Mouse (Mus musculus) stomach, postnatal 0 days (tissue): ENCODE data around the gene Nthl1. TPM values are rescaled to one million over a fixed set of nuclear protein-coding genes. Genes with fewer than 3 reads are reported as not detected.
A peak's percentile ranks its signal among the peaks of the same experiment; 100 is the strongest.

Experiments used
- ATAC-seq: fragments of 200-750 bp; cut with Nextera tagmentation; 2 replicates; pipeline ENCODE4 v1.8.0; 2017; ENCODE audit not compliant: low FRiP score, low TSS enrichment
- DNase-seq: peaks from one replicate; pipeline ENCODE4 v3.0.0-alpha.2; 2016; ENCODE audit warnings: low spot score
- H3K27ac ChIP-seq: fragments of 300-500 bp; sonication (generic); replicated peaks from 2 replicates; pipeline ENCODE4 v1.5.1; 2014; ENCODE audit warnings: mild to moderate bottlenecking, control low read depth
- H3K27me3 ChIP-seq: fragments of 300-500 bp; sonication (generic); 2 replicates; pipeline ENCODE4 v1.6.1; 2014; ENCODE audit warnings: low read length; ENCODE audit not compliant: control insufficient read depth, insufficient read depth
- H3K36me3 ChIP-seq: fragments of 300-500 bp; sonication (generic); 2 replicates; pipeline ENCODE4 v1.6.1; 2014; ENCODE audit warnings: low read length, mixed read lengths; ENCODE audit not compliant: control insufficient read depth, insufficient read depth
- H3K4me1 ChIP-seq: fragments of 300-500 bp; sonication (generic); replicated peaks from 2 replicates; pipeline ENCODE4 v1.6.1; 2014; ENCODE audit warnings: antibody characterized with exemption; ENCODE audit not compliant: control insufficient read depth, insufficient read depth
- H3K4me2 ChIP-seq: fragments of 300-500 bp; sonication (generic); replicated peaks from 2 replicates; pipeline ENCODE4 v1.6.1; 2014; ENCODE audit warnings: low read depth, mild to moderate bottlenecking, control low read depth, moderate library complexity
- H3K4me3 ChIP-seq: fragments of 300-500 bp; sonication (generic); 2 replicates; pipeline ENCODE4 v1.5.1; 2014; ENCODE audit warnings: low read depth, low read length, control low read depth
- H3K9ac ChIP-seq: fragments of 300-500 bp; sonication (generic); 2 replicates; pipeline ENCODE4 v1.6.1; 2014; ENCODE audit warnings: mild to moderate bottlenecking, low read length, control low read depth, mixed read lengths
- H3K9me3 ChIP-seq: fragments of 300-500 bp; sonication (generic); 2 replicates; pipeline ENCODE4 v1.6.1; 2016; ENCODE audit warnings: low read length; ENCODE audit not compliant: control insufficient read depth
- CTCF ChIP-seq: IDR thresholded peaks from 2 replicates; pipeline ENCODE4 v1.5.1; 2016; ENCODE audit warnings: antibody characterized with exemption, low read depth, mild to moderate bottlenecking, moderate library complexity
- EP300 ChIP-seq: optimal IDR thresholded peaks from 2 replicates; pipeline ENCODE3; 2016; ENCODE audit warnings: antibody characterized with exemption
- WGBS: fragments of 180-500 bp; shearing (Covaris S2); extraction: QIAGEN DNeasy Blood & Tissue Kit; methylation state at CpG from one replicate; pipeline ENCODE4 v1.1.7; 2014; 5-methylcytosine and 5-hydroxymethylcytosine counted together
- polyA plus RNA-seq: library from polyadenylated mRNA; unstranded; fragments of >200 nt; fragmentation: Nextera tagmentation; extraction: Ambion mirVana; gene quantifications from 2 replicates; pipeline ENCODE4 v1.2.1, GENCODE M21; 2015

Nthl1 gene
- polyA plus RNA-seq, 1 experiment from 2014 or later, result 8.0 TPM

GRCm38 (mm10) chr17:24644875-24645721 is 12.6 kb downstream of the Nthl1 start:
- TF ChIP-seq EP300 (no peak), CTCF (no peak)
- Histone ChIP-seq H3K27me3 (no peaks in the 10 kb centered on the region), H3K4me1 (no peaks in the 10 kb centered on the region; the same call in 1 of the 2 replicates), H3K4me3 (no peak overlapping the region), H3K36me3 (no peaks in the 10 kb centered on the region), H3K9ac (0 out of 2 replicates have a peak overlapping the region, but pooled peaks have one; percentile 5), H3K27ac (peak overlapping the region; percentile 84), H3K9me3 (no peaks in the 10 kb centered on the region), H3K4me2 (peak overlapping the region; percentile 12; the same call in 1 of the 2 replicates)
- DNase-seq (no peak), ATAC-seq (peak; percentile 41)
- WGBS, result 52% methylated on average over 7 of the region's 9 CpGs

- no peaks in the 10 kb centered on the region; the same call in 1 of the 2 replicates for H3K4me1 ChIP-seq
These were observed 13.4 kb downstream of the Nthl1 start for GRCm38 (mm10) chr17:24645916-24646315.

GRCm38 (mm10) chr17:24646381-24646780 is 13.9 kb downstream of the Nthl1 start:
- Histone ChIP-seq H3K4me1 (no peaks in the 10 kb centered on the region; the same call in 1 of the 2 replicates), H3K27ac (0 out of 2 replicates have a peak overlapping the region, but pooled peaks have one; percentile 84)

More at GRCm38 (mm10) chr17:24645916-24646315, 13.4 kb downstream of the Nthl1 start:
- Histone ChIP-seq H3K36me3 (no peaks in the 10 kb centered on the region), H3K4me2 (no peak overlapping the region), H3K4me3 (no peak overlapping the region), H3K27me3 (no peaks in the 10 kb centered on the region), H3K27ac (peak overlapping the region; percentile 84; the same call in 1 of the 2 replicates), H3K9me3 (no peaks in the 10 kb centered on the region), H3K9ac (no peak overlapping the region)
- ATAC-seq (no peak), DNase-seq (no peak)
- TF ChIP-seq EP300, result no peak
- TF ChIP-seq CTCF, result no peak
- WGBS, result 78% methylated on average over 3 of the region's 3 CpGs

GRCm38 (mm10) chr17:24647493-24647892 is 15.0 kb downstream of the Nthl1 start:
- 67% methylated on average over 11 of the region's 11 CpGs for WGBS
- Histone ChIP-seq H3K27me3 (no peaks in the 10 kb centered on the region), H3K9me3 (no peaks in the 10 kb centered on the region), H3K4me3 (no peak overlapping the region), H3K9ac (no peak overlapping the region; the same call in 1 of the 2 replicates), H3K4me1 (no peaks in the 10 kb centered on the region; the same call in 1 of the 2 replicates), H3K27ac (peak overlapping the region; percentile 30), H3K4me2 (peak overlapping the region; percentile 17; the same call in 1 of the 2 replicates), H3K36me3 (no peaks in the 10 kb centered on the region)
- ATAC-seq, result no peak
- TF ChIP-seq EP300 (no peak), CTCF (no peak)
- no peak for DNase-seq

More at GRCm38 (mm10) chr17:24646381-24646780, 13.9 kb downstream of the Nthl1 start:
- H3K36me3 ChIP-seq, result no peaks in the 10 kb centered on the region
- no peak overlapping the region for H3K4me2 ChIP-seq
- H3K27me3 ChIP-seq, result no peaks in the 10 kb centered on the region
- TF ChIP-seq CTCF (no peak), EP300 (no peak)
- ATAC-seq (no peak), DNase-seq (no peak)
- 71% methylated on average over 4 of the region's 4 CpGs for WGBS
- H3K4me3 ChIP-seq, result no peak overlapping the region
- H3K9me3 ChIP-seq, result no peaks in the 10 kb centered on the region
- H3K9ac ChIP-seq, result no peak overlapping the region

GRCm38 (mm10) chr17:24648731-24649377 is 16.4 kb downstream of the Nthl1 start:
- 70% methylated on average over 10 of the region's 10 CpGs for WGBS
- H3K36me3 ChIP-seq, result no peaks in the 10 kb centered on the region
- TF ChIP-seq EP300, result no peak
- peak; percentile 48; the same call in 1 of the 2 replicates for TF ChIP-seq CTCF
- H3K27me3 ChIP-seq, result no peaks in the 10 kb centered on the region
- no peaks in the 10 kb centered on the region for H3K9me3 ChIP-seq
- H3K4me1 ChIP-seq, result no peaks in the 10 kb centered on the region; the same call in 1 of the 2 replicates
- DNase-seq, result no peak
- H3K4me3 ChIP-seq, result peak overlapping the region; percentile 71
- H3K27ac ChIP-seq, result no peak overlapping the region
- ATAC-seq, result no peak
- H3K9ac ChIP-seq, result peak overlapping the region; percentile 41; the same call in 1 of the 2 replicates
- H3K4me2 ChIP-seq, result peak overlapping the region; percentile 99
